Mouse (Mus musculus) embryo, embryonic 11 days (tissue): ENCODE data around the gene Bmyc.
"Not testable (repeated sequence)": the region's sequence is repeated elsewhere in the genome, so short reads cannot be mapped to it uniquely, and the experiment has no call there.

Source experiments
- DNase-seq: peaks from one replicate; pipeline ENCODE4 v3.0.0-alpha.2; 2015

The Bmyc gene

GRCm38 (mm10) chr2:25733199-25733930 is 26.8 kb downstream of the Bmyc start:
- DNase-seq = no peak

- not testable (repeated sequence) for DNase-seq
Measured at GRCm38 (mm10) chr2:25736709-25737108, 30.2 kb downstream of the Bmyc start, which contains the start of gene Obp2b. Obp2b (plus strand) TSS chr2:25737009.

GRCm38 (mm10) chr2:25741671-25742070 is 35.1 kb downstream of the Bmyc start:
- DNase-seq = no peak

- DNase-seq = no peak
Measured at GRCm38 (mm10) chr2:25754201-25754600, 47.7 kb downstream of the Bmyc start.
